Mouse (Mus musculus) kidney, embryonic 16.5 days (tissue): ENCODE measurements at regions not wholly inside any gene's neighbourhood (a gene's known extent, or its start where the extent isn't known, plus 50 kb on each side); places are given as distances from the start of the nearest gene placed in this dataset.
A peak's percentile ranks its signal among the peaks of the same experiment; 100 is the strongest.

Source experiments
- ATAC-seq: fragments of 200-750 bp; cut with Nextera tagmentation; 2 replicates; pipeline ENCODE4 v1.8.0; 2017; ENCODE audit warnings: moderate TSS enrichment; ENCODE audit not compliant: low FRiP score, low TSS enrichment
- H3K27ac ChIP-seq: fragments of 300-500 bp; sonication (generic); 2 replicates; pipeline ENCODE4 v1.5.1; 2014; ENCODE audit warnings: low read length
- H3K27me3 ChIP-seq: fragments of 300-500 bp; sonication (generic); 2 replicates; pipeline ENCODE4 v1.6.1; 2014; ENCODE audit warnings: low read length, control low read depth, mixed read lengths; ENCODE audit not compliant: insufficient read depth
- H3K36me3 ChIP-seq: fragments of 300-500 bp; sonication (generic); 2 replicates; pipeline ENCODE4 v1.6.1; 2014; ENCODE audit warnings: low read length, control low read depth, mixed read lengths; ENCODE audit not compliant: insufficient read depth
- H3K4me1 ChIP-seq: fragments of 300-500 bp; sonication (generic); 2 replicates; pipeline ENCODE4 v1.6.1; 2014; ENCODE audit warnings: low read length, control low read depth, mixed read lengths; ENCODE audit not compliant: insufficient read depth
- H3K4me2 ChIP-seq: fragments of 300-500 bp; sonication (generic); replicated peaks from 2 replicates; pipeline ENCODE4 v1.6.1; 2014; ENCODE audit warnings: low read depth, low read length
- H3K4me3 ChIP-seq: fragments of 300-500 bp; sonication (generic); 2 replicates; pipeline ENCODE4 v1.5.1; 2014; ENCODE audit warnings: mild to moderate bottlenecking, low read length
- H3K9ac ChIP-seq: fragments of 300-500 bp; sonication (generic); replicated peaks from 2 replicates; pipeline ENCODE4 v1.6.1; 2014; ENCODE audit warnings: low read length
- H3K9me3 ChIP-seq: fragments of 300-500 bp; sonication (generic); 2 replicates; pipeline ENCODE4 v1.6.1; 2016; ENCODE audit warnings: low read length, control low read depth
- WGBS: fragments of 180-500 bp; shearing (Covaris S2); extraction: QIAGEN DNeasy Blood & Tissue Kit; methylation state at CpG from one replicate; pipeline ENCODE4 v1.1.7; 2014; 5-methylcytosine and 5-hydroxymethylcytosine counted together

DNA sequence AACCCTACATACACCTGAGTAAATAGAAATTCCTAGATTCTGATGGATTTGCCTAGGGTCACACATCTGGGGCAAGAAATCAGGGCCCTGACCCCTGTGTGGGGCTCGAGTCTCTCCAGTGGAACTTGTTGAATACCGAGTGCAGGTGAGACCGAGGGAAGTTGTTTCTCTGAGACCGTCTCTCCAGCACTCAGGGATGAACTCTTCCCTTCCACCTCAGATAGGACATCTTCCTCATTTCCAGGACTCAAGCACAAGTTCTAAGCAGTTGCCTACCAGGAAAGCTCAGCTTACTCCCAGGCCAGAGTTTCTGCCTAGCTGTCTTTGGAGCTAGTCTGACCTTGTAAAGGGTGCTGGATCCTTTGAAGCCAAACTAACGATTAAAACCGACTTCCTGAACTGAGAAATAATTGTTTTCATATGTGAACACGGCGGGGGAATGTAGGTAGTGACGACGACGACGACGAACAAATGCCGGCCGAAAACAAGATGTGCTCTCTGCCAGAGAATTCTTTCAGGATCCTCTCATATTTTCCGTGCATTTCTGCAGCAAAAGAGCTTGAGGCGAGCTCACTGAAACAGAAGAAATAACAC is 207.3 kb upstream of the Klf3 start:
- no peak for ATAC-seq
- 48% methylated on average over 17 of the region's 17 CpGs for WGBS

GRCm38 (mm10) chr5:64597021-64597420 is 206.2 kb upstream of the Klf3 start:
- H3K4me2 ChIP-seq = no peak overlapping the region
- WGBS = 75% methylated on average over 7 of the region's 7 CpGs
- no peak overlapping the region for H3K4me3 ChIP-seq
- peaks cover 48% of the 10 kb centered on the region for H3K4me1 ChIP-seq
- ATAC-seq = no peak
- H3K27ac ChIP-seq = no peak overlapping the region
- no peaks in the 10 kb centered on the region for H3K9me3 ChIP-seq
- no peaks in the 10 kb centered on the region for H3K27me3 ChIP-seq
- no peaks in the 10 kb centered on the region for H3K36me3 ChIP-seq
- H3K9ac ChIP-seq = no peak overlapping the region

More for the DNA sequence above, 207.3 kb upstream of the Klf3 start:
- no peaks in the 10 kb centered on the region for H3K9me3 ChIP-seq
- H3K4me3 ChIP-seq = no peak overlapping the region
- H3K27me3 ChIP-seq = no peaks in the 10 kb centered on the region
- H3K9ac ChIP-seq = no peak overlapping the region
- H3K27ac ChIP-seq = no peak overlapping the region
- peaks cover 39% of the 10 kb centered on the region for H3K4me1 ChIP-seq
- H3K36me3 ChIP-seq = no peaks in the 10 kb centered on the region
- no peak overlapping the region for H3K4me2 ChIP-seq

DNA sequence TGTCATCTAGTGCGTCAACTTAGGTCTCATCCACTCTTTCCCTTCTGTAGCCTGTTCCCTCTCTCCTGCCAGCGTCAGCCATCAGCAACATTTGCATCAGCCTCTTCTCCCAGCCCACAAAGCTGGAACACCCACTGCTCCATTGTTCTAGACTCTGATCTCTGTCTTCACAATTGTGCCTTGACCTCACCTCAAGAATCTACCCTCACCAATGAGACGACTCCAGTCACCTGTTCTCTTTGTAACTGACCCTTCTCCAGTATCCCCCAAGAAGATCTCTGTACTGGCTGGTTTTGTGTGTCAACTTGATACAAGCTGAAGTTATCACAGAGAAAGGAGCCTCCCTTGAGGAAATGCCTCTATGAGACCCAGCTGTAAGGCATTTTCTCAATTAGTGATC is 205.7 kb upstream of the Klf3 start:
- peaks cover 52% of the 10 kb centered on the region for H3K4me1 ChIP-seq
- H3K36me3 ChIP-seq = no peaks in the 10 kb centered on the region
- no peak overlapping the region for H3K4me2 ChIP-seq
- H3K9ac ChIP-seq = no peak overlapping the region
- no peak overlapping the region for H3K4me3 ChIP-seq
- ATAC-seq = no peak
- no peak overlapping the region for H3K27ac ChIP-seq
- H3K9me3 ChIP-seq = no peaks in the 10 kb centered on the region
- 82% methylated on average over 3 of the region's 3 CpGs for WGBS
- no peaks in the 10 kb centered on the region for H3K27me3 ChIP-seq

DNA sequence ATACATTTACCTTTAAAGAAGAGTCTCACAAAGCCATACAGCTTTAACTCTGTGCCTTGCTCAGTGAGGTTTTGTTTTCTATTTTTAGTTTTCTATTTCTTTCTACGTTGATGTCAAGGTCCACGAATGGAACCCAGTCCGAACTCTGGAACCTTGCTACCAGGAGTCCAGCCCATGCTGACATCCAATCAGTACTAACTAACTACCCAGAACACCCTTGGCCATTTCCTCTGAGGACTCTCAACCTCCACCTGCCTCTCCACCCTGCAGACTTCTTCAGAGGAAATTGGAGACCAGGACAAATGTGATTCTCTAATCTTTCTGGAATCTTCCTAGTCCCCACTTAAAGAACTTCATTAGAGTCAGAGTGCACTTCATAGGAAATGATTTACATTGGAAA is 204.6 kb upstream of the Klf3 start:
- no peak for ATAC-seq
- H3K27ac ChIP-seq = peak overlapping the region; percentile 85
- no peaks in the 10 kb centered on the region for H3K36me3 ChIP-seq
- no peak overlapping the region for H3K4me3 ChIP-seq
- H3K9me3 ChIP-seq = no peaks in the 10 kb centered on the region
- H3K4me1 ChIP-seq = peaks cover 58% of the 10 kb centered on the region
- WGBS = 58% methylated on average over 3 of the region's 3 CpGs
- H3K9ac ChIP-seq = no peak overlapping the region
- no peak overlapping the region for H3K4me2 ChIP-seq
- H3K27me3 ChIP-seq = no peaks in the 10 kb centered on the region

GRCm38 (mm10) chr5:64599015-64599414 is 204.2 kb upstream of the Klf3 start:
- no peak for ATAC-seq
- H3K27me3 ChIP-seq = no peaks in the 10 kb centered on the region

GRCm38 (mm10) chr5:64599865-64600288 is 203.3 kb upstream of the Klf3 start:
- H3K9me3 ChIP-seq = no peaks in the 10 kb centered on the region
- peak overlapping the region; percentile 85 for H3K27ac ChIP-seq
- H3K4me3 ChIP-seq = no peak overlapping the region
- peaks cover 54% of the 10 kb centered on the region for H3K4me1 ChIP-seq
- no peaks in the 10 kb centered on the region for H3K27me3 ChIP-seq
- no peak for ATAC-seq
- no peaks in the 10 kb centered on the region for H3K36me3 ChIP-seq
- peak overlapping the region; percentile 27 for H3K4me2 ChIP-seq
- WGBS = 13% methylated on average over 13 of the region's 13 CpGs
- 0 out of 2 replicates have a peak overlapping the region, but pooled peaks have one; percentile 10 for H3K9ac ChIP-seq

More at GRCm38 (mm10) chr5:64599015-64599414, 204.2 kb upstream of the Klf3 start:
- no peaks in the 10 kb centered on the region for H3K36me3 ChIP-seq
- 26% methylated on average over 3 of the region's 3 CpGs for WGBS
- no peak overlapping the region for H3K4me2 ChIP-seq
- no peak overlapping the region for H3K9ac ChIP-seq
- peak overlapping the region; percentile 85 for H3K27ac ChIP-seq
- H3K4me1 ChIP-seq = peaks cover 58% of the 10 kb centered on the region
- H3K4me3 ChIP-seq = no peak overlapping the region
- no peaks in the 10 kb centered on the region for H3K9me3 ChIP-seq

DNA sequence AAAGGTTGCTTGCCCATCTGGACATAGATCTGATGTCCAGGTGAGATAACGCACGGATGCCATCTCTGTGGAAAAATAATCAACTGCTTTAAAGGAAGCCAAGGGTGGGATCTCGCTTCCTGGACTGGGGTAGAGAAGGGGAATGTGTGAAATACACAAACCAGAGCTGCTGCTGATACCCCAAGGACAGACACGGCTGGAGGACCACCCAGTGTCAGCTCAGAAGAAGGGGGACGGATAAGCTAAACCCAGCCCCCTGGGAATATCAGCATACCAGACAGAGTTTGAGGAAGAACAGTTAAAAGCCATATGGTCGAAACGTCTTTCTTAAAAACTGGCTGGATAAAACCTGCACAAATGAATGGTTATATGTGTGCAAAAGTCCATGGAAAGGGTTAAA is 202.8 kb upstream of the Klf3 start:
- Histone ChIP-seq H3K36me3 (no peaks in the 10 kb centered on the region), H3K9ac (0 out of 2 replicates have a peak overlapping the region, but pooled peaks have one; percentile 7), H3K4me2 (peak overlapping the region; percentile 27), H3K4me3 (no peak overlapping the region), H3K27me3 (no peaks in the 10 kb centered on the region), H3K9me3 (no peaks in the 10 kb centered on the region), H3K27ac (peak overlapping the region; percentile 85), H3K4me1 (peaks cover 49% of the 10 kb centered on the region)
- 49% methylated on average over 7 of the region's 7 CpGs for WGBS
- ATAC-seq = no peak

- no peaks in the 10 kb centered on the region for H3K36me3 ChIP-seq
- no peak overlapping the region for H3K27ac ChIP-seq
- H3K4me3 ChIP-seq = no peak overlapping the region
- no peak for ATAC-seq
- H3K4me2 ChIP-seq = no peak overlapping the region
- 53% methylated on average over 2 of the region's 2 CpGs for WGBS
- peaks cover 45% of the 10 kb centered on the region for H3K4me1 ChIP-seq
- no peaks in the 10 kb centered on the region for H3K27me3 ChIP-seq
- no peak overlapping the region for H3K9ac ChIP-seq
- no peaks in the 10 kb centered on the region for H3K9me3 ChIP-seq
Observed at GRCm38 (mm10) chr5:64600811-64601210, 202.4 kb upstream of the Klf3 start.

DNA sequence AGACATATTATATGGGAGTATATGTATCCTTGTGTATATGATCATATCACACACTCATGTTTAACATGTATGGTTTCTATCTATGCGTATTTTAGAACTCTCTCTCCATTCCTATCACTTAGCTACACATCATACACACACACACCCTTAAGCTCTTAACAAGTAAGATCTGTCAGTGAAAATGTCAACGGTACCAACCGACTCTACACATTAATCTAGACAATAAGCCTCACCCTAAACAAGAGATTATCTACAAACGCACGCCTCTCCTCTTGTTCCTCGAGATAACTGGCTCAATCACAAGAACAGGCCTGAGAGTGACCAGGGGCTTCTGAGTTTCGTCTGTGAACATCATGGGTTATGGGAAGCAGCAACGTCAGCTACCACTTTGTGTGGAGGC is 201.9 kb upstream of the Klf3 start:
- H3K4me3 ChIP-seq = no peak overlapping the region
- no peaks in the 10 kb centered on the region for H3K9me3 ChIP-seq
- H3K4me1 ChIP-seq = peaks cover 43% of the 10 kb centered on the region
- H3K27ac ChIP-seq = no peak overlapping the region
- no peak for ATAC-seq
- no peaks in the 10 kb centered on the region for H3K36me3 ChIP-seq
- 80% methylated on average over 8 of the region's 8 CpGs for WGBS
- no peak overlapping the region for H3K4me2 ChIP-seq
- no peaks in the 10 kb centered on the region for H3K27me3 ChIP-seq
- no peak overlapping the region for H3K9ac ChIP-seq

GRCm38 (mm10) chr5:64601832-64602231 is 201.4 kb upstream of the Klf3 start:
- Histone ChIP-seq H3K27ac (no peak overlapping the region), H3K27me3 (no peaks in the 10 kb centered on the region), H3K4me2 (no peak overlapping the region), H3K36me3 (no peaks in the 10 kb centered on the region), H3K4me1 (peaks cover 43% of the 10 kb centered on the region), H3K9me3 (no peaks in the 10 kb centered on the region), H3K9ac (no peak overlapping the region), H3K4me3 (no peak overlapping the region)
- ATAC-seq = 0 out of 2 replicates have a peak, but pooled peaks have one; percentile 1
- 87% methylated on average over 5 of the region's 5 CpGs for WGBS
